Mouse (Mus musculus) T-cell, adult 2 months (primary cell): ENCODE measurements around the gene Nin.

Source experiments
- DNase-seq: peaks from one replicate; pipeline ENCODE4 v3.0.0; 2022; ENCODE audit warnings: low spot score

Nin gene

GRCm38 (mm10) chr12:70119552-70119951 is 6.0 kb upstream of the Nin start:
- DNase-seq: no peak

GRCm38 (mm10) chr12:70118721-70119345 is 5.3 kb upstream of the Nin start:
- no peak for DNase-seq

GRCm38 (mm10) chr12:70117146-70117545 is 3.6 kb upstream of the Nin start:
- DNase-seq: no peak

DNA sequence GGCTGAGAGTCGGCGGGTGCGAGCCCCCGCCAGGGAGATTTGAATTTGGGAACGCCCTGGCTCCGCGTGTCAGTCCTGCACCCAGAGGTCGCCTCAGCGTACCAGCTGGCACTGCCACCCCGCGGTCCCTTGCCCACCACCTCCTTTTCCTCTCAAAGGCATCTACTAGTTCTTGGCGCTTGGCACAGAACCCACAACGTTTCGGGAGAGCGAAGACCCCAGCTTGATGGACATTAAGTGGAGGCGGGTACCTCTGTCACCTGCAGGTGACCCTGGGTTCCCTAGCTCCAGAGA is 1.5 kb downstream of the Nin start:
- no peak for DNase-seq

- peak; percentile 67 for DNase-seq
Observed at GRCm38 (mm10) chr12:70111367-70112089, 2.0 kb downstream of the Nin start.

DNA sequence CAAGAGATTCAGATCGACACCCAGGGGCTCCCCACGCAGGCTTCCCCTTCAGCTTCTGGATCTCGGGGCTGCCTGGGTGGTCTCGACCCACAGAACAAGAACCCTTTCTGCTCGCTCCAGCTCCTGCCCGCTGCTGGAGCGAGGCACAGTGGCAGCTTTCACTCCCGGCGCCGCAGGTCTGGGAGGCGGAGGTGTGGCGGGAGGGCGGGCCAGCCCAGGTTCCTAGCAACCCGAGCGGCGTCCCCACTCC is 2.5 kb downstream of the Nin start:
- peak; percentile 8 for DNase-seq

GRCm38 (mm10) chr12:70110375-70111116 is 3.0 kb downstream of the Nin start:
- DNase-seq: no peak

GRCm38 (mm10) chr12:70109921-70110320 is 3.6 kb downstream of the Nin start:
- peak; percentile 31 for DNase-seq

- no peak for DNase-seq
Observed at GRCm38 (mm10) chr12:70108104-70108503, 5.4 kb downstream of the Nin start.

GRCm38 (mm10) chr12:70106508-70106907 is 7.0 kb downstream of the Nin start:
- DNase-seq: no peak

DNA sequence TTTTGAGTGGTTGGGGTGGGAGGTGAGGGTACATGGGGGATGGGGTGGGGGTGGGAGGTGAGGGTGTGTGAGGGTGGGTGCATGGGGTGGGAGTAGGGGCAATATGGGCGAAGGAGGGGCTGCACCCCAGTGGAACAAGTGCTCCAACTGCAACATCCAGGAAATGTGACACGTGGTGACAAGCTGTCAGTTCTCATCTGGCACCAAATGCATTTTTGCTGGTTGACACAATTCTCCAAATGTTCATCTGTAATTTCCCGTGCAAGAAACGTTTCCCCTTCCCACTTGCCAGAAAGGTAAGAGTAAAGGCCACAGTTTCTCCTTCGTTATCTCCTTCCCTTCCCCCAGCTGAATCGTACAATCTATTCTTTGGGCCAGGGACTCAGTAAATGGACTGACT is 7.6 kb downstream of the Nin start:
- no peak for DNase-seq

GRCm38 (mm10) chr12:70104776-70105420 is 8.6 kb downstream of the Nin start:
- DNase-seq: peak; percentile 58

DNA sequence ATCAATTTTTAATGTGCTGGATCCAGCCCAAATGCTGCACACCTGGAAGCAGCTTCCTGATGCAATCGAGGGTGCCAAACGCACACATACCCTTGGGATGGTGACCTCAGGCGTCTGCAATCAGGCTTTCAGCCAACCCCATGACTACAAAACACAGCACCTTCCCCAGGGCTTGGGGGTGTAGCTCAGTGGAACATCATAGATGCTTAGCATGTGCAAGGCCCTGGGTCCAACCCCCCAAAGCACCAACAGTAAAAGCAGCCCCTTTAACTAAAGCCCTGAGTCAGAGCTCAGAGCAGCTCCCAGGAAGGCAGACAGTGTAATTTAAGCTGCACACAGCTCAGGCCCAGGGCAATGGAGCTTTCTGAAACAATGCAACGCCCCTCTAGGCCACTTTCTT is 9.3 kb downstream of the Nin start:
- DNase-seq: no peak

- DNase-seq: no peak
Observed at GRCm38 (mm10) chr12:70103257-70103656, 10.3 kb downstream of the Nin start.

DNA sequence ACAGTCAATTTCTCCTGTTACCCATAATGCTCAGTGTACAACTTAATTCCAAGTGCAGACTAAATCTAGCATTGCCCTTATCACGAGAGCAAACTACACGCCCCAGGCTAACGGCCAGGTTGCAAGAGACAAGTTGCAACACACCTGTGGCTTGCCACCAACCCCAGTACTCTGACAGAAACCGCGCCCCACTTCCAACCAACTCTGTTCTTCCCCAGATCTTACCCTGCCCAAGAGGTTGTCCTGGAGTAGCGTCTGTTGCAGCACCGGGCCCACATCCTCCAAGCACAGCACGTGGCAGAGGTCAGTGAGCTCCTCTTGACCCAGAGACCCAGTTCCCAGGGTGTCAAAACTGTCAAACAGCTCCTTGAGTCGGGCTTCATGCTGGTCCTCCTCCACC is 11.1 kb downstream of the Nin start:
- DNase-seq: no peak

DNA sequence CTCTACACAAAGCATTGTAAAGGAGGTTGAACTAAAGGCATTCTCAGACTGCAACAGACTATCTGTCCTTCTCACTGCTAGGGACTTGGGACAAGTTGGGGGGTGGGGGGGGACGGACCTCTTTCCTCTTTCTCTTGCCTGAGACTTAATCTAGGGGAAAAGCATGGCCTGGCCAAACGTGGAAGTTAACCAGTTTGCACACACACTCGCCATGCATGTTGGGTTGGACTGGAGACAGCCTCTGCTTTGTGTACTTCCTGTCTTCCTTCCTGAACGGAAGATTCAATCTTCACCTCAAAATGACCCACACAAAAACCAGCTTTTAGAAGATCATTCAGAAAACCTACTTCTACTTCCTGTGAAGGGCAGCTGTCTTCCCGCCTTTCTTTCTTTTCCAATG is 11.7 kb downstream of the Nin start:
- no peak for DNase-seq

DNA sequence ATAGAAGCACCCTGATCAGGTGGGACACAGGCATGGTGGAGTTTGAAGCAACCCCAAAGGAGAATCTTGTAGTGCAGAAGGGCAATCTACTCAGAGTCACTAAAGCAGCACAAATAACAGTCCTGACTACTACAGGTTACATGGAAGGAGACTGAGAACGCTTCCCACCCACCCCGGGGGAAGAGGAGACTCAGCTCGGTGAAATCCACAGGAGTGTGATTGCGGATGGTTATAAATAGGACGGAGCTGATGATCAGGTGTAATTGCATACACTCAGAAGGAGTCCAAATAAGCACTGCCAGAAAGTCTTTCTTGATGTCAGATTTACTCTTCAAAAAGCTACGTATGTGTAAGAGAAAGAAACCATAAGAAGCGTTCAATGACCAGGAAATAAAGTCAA is 15.6 kb downstream of the Nin start:
- no peak for DNase-seq

GRCm38 (mm10) chr12:70097316-70097715 is 16.2 kb downstream of the Nin start:
- DNase-seq: no peak

GRCm38 (mm10) chr12:70093266-70093893 is 20.1 kb downstream of the Nin start:
- no peak for DNase-seq

GRCm38 (mm10) chr12:70088297-70088696 is 25.2 kb downstream of the Nin start:
- DNase-seq: no peak

GRCm38 (mm10) chr12:70085351-70085750 is 28.2 kb downstream of the Nin start:
- DNase-seq: no peak

DNA sequence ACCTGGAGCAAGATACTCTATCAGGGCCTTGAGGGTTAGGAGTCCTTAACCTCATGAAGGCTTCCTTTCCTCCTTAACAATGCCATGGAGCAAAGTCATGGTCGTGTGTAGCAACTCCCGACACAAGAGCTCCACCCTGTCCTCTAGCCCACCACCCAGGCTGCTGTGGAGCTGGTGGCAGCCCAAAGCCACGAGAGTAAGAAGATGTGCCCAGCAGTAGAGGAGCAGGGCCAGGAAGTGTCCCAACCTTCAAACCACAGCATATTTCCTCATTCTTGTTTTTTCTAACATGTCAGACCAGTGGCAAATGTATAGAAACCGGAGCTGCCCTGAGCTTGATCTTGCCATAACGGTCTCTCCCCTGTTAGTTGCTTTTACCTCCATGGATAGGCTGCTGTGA is 29.3 kb downstream of the Nin start:
- DNase-seq: no peak

- DNase-seq: no peak
Observed at GRCm38 (mm10) chr12:70083737-70084136, 29.8 kb downstream of the Nin start.
